Mouse (Mus musculus): ENCODE measurements at regions not wholly inside any gene's neighbourhood (a gene's known extent, or its start where the extent isn't known, plus 50 kb on each side); places are given as distances from the start of the nearest gene placed in this dataset.

GRCm38 (mm10) chrX:130808530-130809235 lies 1059.1 kb downstream of the Diaph2 start:
- intact Hi-C loops (cut with DNase I): no loop called here
- no peak for DNase-seq

GRCm38 (mm10) chrX:130818916-130819315 lies 1069.4 kb downstream of the Diaph2 start:
- intact Hi-C loops (cut with DNase I): no loop called here
- DNase-seq: no peak

- intact Hi-C loops (cut with DNase I): no loop called here
- no peak for DNase-seq
Measured at GRCm38 (mm10) chrX:130819707-130820106, 1070.2 kb downstream of the Diaph2 start.

- no peak for DNase-seq
- intact Hi-C loops (cut with DNase I): no loop called here
Measured at GRCm38 (mm10) chrX:130820168-130820567, 1070.6 kb downstream of the Diaph2 start.

DNA sequence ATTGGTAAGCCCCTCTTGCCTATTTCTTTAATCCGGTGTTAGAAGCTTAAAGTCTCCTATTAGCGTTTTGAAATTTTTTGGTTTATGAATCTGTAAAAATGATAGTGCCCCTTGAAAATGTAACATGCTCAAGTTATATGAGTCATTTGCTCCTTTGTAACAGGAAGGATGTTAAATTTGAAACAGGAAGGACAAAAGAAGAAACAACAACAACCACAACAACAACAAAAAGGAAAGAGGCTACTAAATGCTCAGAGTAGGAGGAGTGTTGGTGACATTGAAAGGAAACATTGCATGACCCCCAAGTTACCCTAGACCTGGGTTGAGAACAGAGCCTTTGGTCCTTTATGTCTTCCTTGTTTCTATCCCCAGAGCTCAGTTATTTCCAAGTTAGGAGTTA lies 1074.4 kb downstream of the Diaph2 start:
- no peak for DNase-seq
- intact Hi-C loops (cut with DNase I): no loop called here

- no peak for DNase-seq
- intact Hi-C loops (cut with DNase I): no loop called here
Measured at GRCm38 (mm10) chrX:130835835-130836234, 1086.3 kb downstream of the Diaph2 start.

GRCm38 (mm10) chrX:130843141-130843540 lies 1093.6 kb downstream of the Diaph2 start:
- intact Hi-C loops (cut with DNase I): no loop called here
- peak; percentile 1 to 6 for DNase-seq

DNA sequence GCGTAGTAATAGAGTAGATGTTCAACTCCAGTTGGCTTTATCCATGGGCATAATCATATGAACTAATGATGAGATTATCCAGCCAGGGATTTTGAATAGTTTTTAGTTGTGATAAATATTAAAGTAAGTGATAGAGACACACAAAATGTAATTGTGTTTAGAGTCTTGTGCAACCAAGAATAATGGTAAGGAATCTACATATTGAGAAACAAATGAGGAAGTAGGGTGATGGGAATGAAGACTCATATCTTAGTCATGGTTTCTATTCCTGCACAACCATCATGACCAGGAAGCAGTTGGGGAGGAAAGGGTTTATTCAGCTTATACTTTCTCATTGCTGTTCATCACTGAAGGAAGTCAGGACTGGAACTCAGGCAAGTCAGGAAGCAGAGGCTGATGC lies 1117.0 kb downstream of the Diaph2 start:
- intact Hi-C loops (cut with DNase I): no loop called here
- no peak for DNase-seq

DNA sequence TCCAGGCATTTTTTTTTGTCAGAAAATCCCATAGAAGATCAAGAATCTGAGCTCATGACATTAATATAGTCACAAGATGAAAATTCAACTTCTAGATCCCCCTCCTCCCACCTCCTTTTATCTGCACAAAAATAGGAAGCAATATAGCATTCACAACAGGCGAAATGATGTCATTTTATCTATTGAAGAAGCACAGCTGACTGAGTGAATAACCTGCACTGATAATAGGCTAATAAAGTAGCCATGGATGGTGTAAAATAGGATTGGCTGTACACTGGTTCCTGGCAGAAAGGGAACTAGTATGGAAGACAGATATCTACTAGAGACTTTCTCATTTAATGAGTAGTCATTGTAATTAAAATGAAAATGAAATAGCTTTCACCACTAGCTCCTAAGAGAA lies 1124.6 kb downstream of the Diaph2 start:
- DNase-seq: no peak
- intact Hi-C loops (cut with DNase I): no loop called here

DNA sequence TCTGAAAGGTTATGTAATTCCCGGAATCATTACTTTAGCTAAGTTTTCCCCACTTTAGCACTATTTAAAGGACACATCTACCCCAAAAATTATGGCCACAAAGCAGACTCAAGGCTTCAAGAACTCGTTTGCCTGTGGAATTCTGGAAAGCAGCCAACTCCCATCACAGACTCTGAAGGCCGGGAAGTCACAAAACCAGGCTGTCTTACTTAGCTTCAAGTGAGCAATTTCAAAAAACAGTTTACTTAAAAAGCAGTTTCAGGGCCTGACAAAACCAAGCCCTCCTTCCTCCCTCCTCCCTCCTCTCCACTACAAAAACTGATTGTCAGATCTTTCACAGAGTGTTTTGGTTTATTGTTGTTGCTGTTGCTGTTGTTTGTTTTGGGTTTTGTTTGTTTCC lies 1125.7 kb downstream of the Diaph2 start:
- intact Hi-C loops (cut with DNase I): no loop called here
- DNase-seq: peak in 1 of 2 experiments; percentile 1

DNA sequence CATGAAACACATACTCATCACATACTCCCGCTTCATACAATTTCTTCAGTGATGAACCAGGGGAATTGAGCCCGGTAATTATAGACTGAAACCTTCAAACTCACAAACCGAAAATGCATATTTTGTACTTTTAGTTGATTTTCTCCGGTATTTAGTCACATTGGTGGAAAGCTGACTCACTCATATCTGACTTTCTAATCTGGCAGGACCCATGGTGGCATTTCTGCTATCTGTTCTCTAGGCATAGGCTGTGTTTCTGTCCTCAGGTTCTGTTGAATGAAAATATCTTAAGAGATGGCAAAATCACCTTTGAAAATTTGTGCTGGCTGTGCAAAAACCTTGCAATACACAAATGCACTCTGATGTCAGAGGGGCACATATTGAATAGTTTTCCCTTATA lies 1126.6 kb downstream of the Diaph2 start:
- intact Hi-C loops (cut with DNase I): no loop called here
- DNase-seq: no peak
